Mouse (Mus musculus): ENCODE measurements around the gene Inppl1. TPM values are rescaled to one million over a fixed set of nuclear protein-coding genes. Genes with fewer than 3 reads are reported as not detected.

Gene Inppl1
- 87.3 and 87.4 TPM in 2 replicates for total RNA-seq (2021)
- long read RNA-seq, experiment 1, full-length matches to known transcripts: 9 of 31 reads
- long read RNA-seq, experiment 1, partial matches to known transcripts: 12 of 31 reads
- long read RNA-seq, experiment 1, other reads (novel, unspliced or antisense): 10 of 31 reads
- long read RNA-seq, experiment 2, full-length matches to known transcripts: 10 of 19 reads
- long read RNA-seq, experiment 2, partial matches to known transcripts: 5 of 19 reads
- long read RNA-seq, experiment 2, other reads (novel, unspliced or antisense): 4 of 19 reads

- peak; percentile 94 for DNase-seq
Measured at GRCm38 (mm10) chr7:101837606-101838471, at the start of gene Inppl1. Gene Inppl1 (minus strand): TSS chr7:101838229.

GRCm38 (mm10) chr7:101886274-101886673 is 48.2 kb upstream of the Inppl1 start:
- no peak for DNase-seq

- DNase-seq: no peak
Measured at GRCm38 (mm10) chr7:101884160-101884559, 46.1 kb upstream of the Inppl1 start.

- peak; percentile 48 for DNase-seq
Measured at GRCm38 (mm10) chr7:101882413-101883154, 44.6 kb upstream of the Inppl1 start.

GRCm38 (mm10) chr7:101880855-101881254 is 42.8 kb upstream of the Inppl1 start:
- no peak for DNase-seq

- peak; percentile 58 for DNase-seq
Measured at GRCm38 (mm10) chr7:101875978-101876377, 37.9 kb upstream of the Inppl1 start.

GRCm38 (mm10) chr7:101871296-101871695 is 33.3 kb upstream of the Inppl1 start:
- peak; percentile 36 for DNase-seq

- no peak for DNase-seq
Measured at GRCm38 (mm10) chr7:101870629-101871028, 32.6 kb upstream of the Inppl1 start, which contains the start of gene Folr1. Gene Folr1 (minus strand): TSS chr7:101870788.

- DNase-seq: no peak
Measured at GRCm38 (mm10) chr7:101869163-101869500, 31.1 kb upstream of the Inppl1 start.

GRCm38 (mm10) chr7:101868241-101869162 is 30.5 kb upstream of the Inppl1 start:
- no peak for DNase-seq

- DNase-seq: no peak
Measured at GRCm38 (mm10) chr7:101867482-101867881, 29.5 kb upstream of the Inppl1 start.

GRCm38 (mm10) chr7:101866491-101867265 is 28.6 kb upstream of the Inppl1 start:
- no peak for DNase-seq

- no peak for DNase-seq
Measured at GRCm38 (mm10) chr7:101863415-101863814, 25.4 kb upstream of the Inppl1 start, which contains the start of gene Anapc15. Gene Anapc15 (plus strand): TSS chr7:101863715.

GRCm38 (mm10) chr7:101862291-101862690 is 24.3 kb upstream of the Inppl1 start:
- no peak for DNase-seq

GRCm38 (mm10) chr7:101860978-101861377 is 22.9 kb upstream of the Inppl1 start:
- peak; percentile 33 for DNase-seq

GRCm38 (mm10) chr7:101858362-101858761 is 20.3 kb upstream of the Inppl1 start:
- DNase-seq: no peak

- DNase-seq: no peak
Measured at GRCm38 (mm10) chr7:101857094-101857493, 19.1 kb upstream of the Inppl1 start, which contains the start of gene Folr2. Gene Folr2 (minus strand): TSS chr7:101857194.

GRCm38 (mm10) chr7:101853816-101854215 is 15.8 kb upstream of the Inppl1 start:
- no peak for DNase-seq

- no peak for DNase-seq
Measured at GRCm38 (mm10) chr7:101852846-101853245, 14.8 kb upstream of the Inppl1 start.

- DNase-seq: no peak
Measured at GRCm38 (mm10) chr7:101851689-101852088, 13.7 kb upstream of the Inppl1 start.

GRCm38 (mm10) chr7:101847934-101848333 is 9.9 kb upstream of the Inppl1 start:
- no peak for DNase-seq
